Mouse (Mus musculus) olfactory bulb, adult 2 months (tissue): ENCODE results near the gene Strn.

Source experiments
- CTCF ChIP-seq: fragments of 200-500 bp; IDR thresholded peaks from 2 replicates; pipeline ENCODE4 v1.5.1; 2012; ENCODE audit warnings: low read depth, mild to moderate bottlenecking, low read length, moderate library complexity; ENCODE audit not compliant: insufficient read depth
- POLR2A ChIP-seq: fragments of 200-500 bp; IDR thresholded peaks from 2 replicates; pipeline ENCODE4 v1.6.1; 2012; ENCODE audit warnings: mild to moderate bottlenecking, low read depth, low read length, moderate library complexity; ENCODE audit not compliant: insufficient read depth

GRCm38 (mm10) chr17:78601601-78602000 is 135.4 kb downstream of the Strn start:
- no peak for TF ChIP-seq CTCF
- TF ChIP-seq POLR2A = no peak
